Mouse (Mus musculus): ENCODE measurements around the gene Pmp22.

The Pmp22 gene

GRCm38 (mm10) chr11:63128784-63129183, at the start of gene Pmp22:
Gene Pmp22, plus strand, starts transcription at chr11:63128982.
- no peak for DNase-seq

- DNase-seq = no peak
Observed at GRCm38 (mm10) chr11:63084536-63084935, 44.2 kb upstream of the Pmp22 start.

- DNase-seq = no peak
Observed at GRCm38 (mm10) chr11:63088672-63089071, 40.1 kb upstream of the Pmp22 start.

GRCm38 (mm10) chr11:63090210-63090609, 38.6 kb upstream of the Pmp22 start:
- peak; percentile 17 for DNase-seq

GRCm38 (mm10) chr11:63090986-63091385, 37.8 kb upstream of the Pmp22 start:
- no peak for DNase-seq

- no peak for DNase-seq
Observed at GRCm38 (mm10) chr11:63092271-63092670, 36.5 kb upstream of the Pmp22 start.

- no peak for DNase-seq
Observed at GRCm38 (mm10) chr11:63093601-63094000, 35.2 kb upstream of the Pmp22 start.

- DNase-seq = no peak
Observed at GRCm38 (mm10) chr11:63094496-63094895, 34.3 kb upstream of the Pmp22 start.

- DNase-seq = no peak
Observed at GRCm38 (mm10) chr11:63098016-63098415, 30.8 kb upstream of the Pmp22 start.

GRCm38 (mm10) chr11:63099390-63099789, 29.4 kb upstream of the Pmp22 start:
- no peak for DNase-seq

GRCm38 (mm10) chr11:63103256-63103655, 25.5 kb upstream of the Pmp22 start:
- no peak for DNase-seq

- DNase-seq = no peak
Observed at GRCm38 (mm10) chr11:63104026-63104425, 24.8 kb upstream of the Pmp22 start.

- no peak for DNase-seq
Observed at GRCm38 (mm10) chr11:63109230-63109775, 19.5 kb upstream of the Pmp22 start.

- no peak for DNase-seq
Observed at GRCm38 (mm10) chr11:63110329-63110728, 18.5 kb upstream of the Pmp22 start.

- DNase-seq = peak; percentile 25
Observed at GRCm38 (mm10) chr11:63114807-63115641, 13.8 kb upstream of the Pmp22 start.

- DNase-seq = no peak
Observed at GRCm38 (mm10) chr11:63116652-63117051, 12.1 kb upstream of the Pmp22 start.

GRCm38 (mm10) chr11:63117266-63117665, 11.5 kb upstream of the Pmp22 start:
- no peak for DNase-seq

- no peak for DNase-seq
Observed at GRCm38 (mm10) chr11:63119791-63120190, 9.0 kb upstream of the Pmp22 start.

- DNase-seq = no peak
Observed at GRCm38 (mm10) chr11:63122249-63122648, 6.5 kb upstream of the Pmp22 start.

GRCm38 (mm10) chr11:63122776-63123350, 5.9 kb upstream of the Pmp22 start:
- DNase-seq = no peak

- no peak for DNase-seq
Observed at GRCm38 (mm10) chr11:63124316-63124715, 4.5 kb upstream of the Pmp22 start.

GRCm38 (mm10) chr11:63125832-63126456, 2.8 kb upstream of the Pmp22 start:
- DNase-seq = no peak

GRCm38 (mm10) chr11:63126976-63127375, 1.8 kb upstream of the Pmp22 start:
- DNase-seq = no peak

GRCm38 (mm10) chr11:63127513-63127912, 1.3 kb upstream of the Pmp22 start:
- DNase-seq = no peak
